Mouse (Mus musculus): ENCODE data around the gene Mrvi1. TPM values are rescaled to one million over a fixed set of nuclear protein-coding genes. Genes with fewer than 3 reads are reported as not detected.

The Mrvi1 gene
- polyA plus RNA-seq, 1 experiment from 2014 or later, result 4.0 TPM

GRCm38 (mm10) chr7:110823995-110824953 lies 158.0 kb downstream of the Mrvi1 start:
- 65% methylated on average over 8 of the region's 8 CpGs for WGBS (ENCODE audit: insufficient replicate concordance)
- peak overlapping the region; percentile 48 for H3K27ac ChIP-seq (replicated peaks)

GRCm38 (mm10) chr7:110823593-110823992 lies 158.7 kb downstream of the Mrvi1 start:
- H3K4me2 ChIP-seq, result no peak overlapping the region
- peak overlapping the region; percentile 48; the same call in 1 of the 2 replicates for H3K27ac ChIP-seq (replicated peaks)
- no peak overlapping the region for H3K4me3 ChIP-seq (replicated peaks)
- H3K9me3 ChIP-seq (replicated peaks), result no peaks in the 10 kb centered on the region
- H3K9ac ChIP-seq, result no peak overlapping the region
- 0 out of 2 replicates have a peak, but pooled peaks have one; percentile 14 for ATAC-seq (ENCODE audit: insufficient read depth)
- no peaks in the 10 kb centered on the region for H3K27me3 ChIP-seq
- H3K4me1 ChIP-seq (replicated peaks), result peaks cover 45% of the 10 kb centered on the region
- 36% methylated on average over 4 of the region's 4 CpGs for WGBS (ENCODE audit: insufficient replicate concordance)
- H3K36me3 ChIP-seq (replicated peaks), result peaks cover 79% of the 10 kb centered on the region

More at GRCm38 (mm10) chr7:110823995-110824953, 158.0 kb downstream of the Mrvi1 start:
- Histone ChIP-seq H3K9ac (no peak overlapping the region), H3K36me3 (replicated peaks) (peaks cover 86% of the 10 kb centered on the region), H3K4me2 (no peak overlapping the region), H3K9me3 (replicated peaks) (no peaks in the 10 kb centered on the region), H3K4me3 (replicated peaks) (no peak overlapping the region), H3K27me3 (no peaks in the 10 kb centered on the region), H3K4me1 (replicated peaks) (peaks cover 39% of the 10 kb centered on the region)
- no peak for ATAC-seq (ENCODE audit: insufficient read depth)

- no peaks in the 10 kb centered on the region for H3K9me3 ChIP-seq (replicated peaks)
These were observed 159.2 kb downstream of the Mrvi1 start for GRCm38 (mm10) chr7:110823076-110823475.

GRCm38 (mm10) chr7:110822055-110822454 lies 160.2 kb downstream of the Mrvi1 start:
- 69% methylated on average over 4 of the region's 4 CpGs for WGBS (ENCODE audit: insufficient replicate concordance)
- Histone ChIP-seq H3K36me3 (replicated peaks) (peaks cover 80% of the 10 kb centered on the region), H3K4me3 (replicated peaks) (no peak overlapping the region), H3K27me3 (no peaks in the 10 kb centered on the region), H3K4me2 (no peak overlapping the region), H3K27ac (replicated peaks) (no peak overlapping the region), H3K9me3 (replicated peaks) (no peaks in the 10 kb centered on the region), H3K9ac (no peak overlapping the region), H3K4me1 (replicated peaks) (peaks cover 52% of the 10 kb centered on the region)
- no peak for ATAC-seq (ENCODE audit: insufficient read depth)

More at GRCm38 (mm10) chr7:110823076-110823475, 159.2 kb downstream of the Mrvi1 start:
- ATAC-seq (ENCODE audit: insufficient read depth), result no peak
- Histone ChIP-seq H3K4me2 (no peak overlapping the region), H3K27ac (replicated peaks) (no peak overlapping the region), H3K4me1 (replicated peaks) (peaks cover 51% of the 10 kb centered on the region), H3K36me3 (replicated peaks) (peaks cover 77% of the 10 kb centered on the region), H3K9ac (no peak overlapping the region), H3K4me3 (replicated peaks) (no peak overlapping the region), H3K27me3 (no peaks in the 10 kb centered on the region)
- 74% methylated on average over 8 of the region's 8 CpGs for WGBS (ENCODE audit: insufficient replicate concordance)

GRCm38 (mm10) chr7:110821653-110822052 lies 160.6 kb downstream of the Mrvi1 start:
- Histone ChIP-seq H3K36me3 (replicated peaks) (peaks cover 80% of the 10 kb centered on the region), H3K9ac (no peak overlapping the region), H3K4me1 (replicated peaks) (peaks cover 52% of the 10 kb centered on the region), H3K4me2 (no peak overlapping the region), H3K27ac (replicated peaks) (no peak overlapping the region; the same call in 1 of the 2 replicates), H3K4me3 (replicated peaks) (no peak overlapping the region), H3K27me3 (no peaks in the 10 kb centered on the region), H3K9me3 (replicated peaks) (no peaks in the 10 kb centered on the region)
- no peak for ATAC-seq (ENCODE audit: insufficient read depth)
- 91% methylated on average over 3 of the region's 3 CpGs for WGBS (ENCODE audit: insufficient replicate concordance)

GRCm38 (mm10) chr7:110821068-110821467 lies 161.2 kb downstream of the Mrvi1 start:
- Histone ChIP-seq H3K36me3 (replicated peaks) (peaks cover 74% of the 10 kb centered on the region), H3K4me1 (replicated peaks) (peaks cover 52% of the 10 kb centered on the region), H3K27me3 (no peaks in the 10 kb centered on the region), H3K9ac (no peak overlapping the region), H3K9me3 (replicated peaks) (no peaks in the 10 kb centered on the region), H3K4me3 (replicated peaks) (no peak overlapping the region), H3K27ac (replicated peaks) (no peak overlapping the region), H3K4me2 (no peak overlapping the region)
- ATAC-seq (ENCODE audit: insufficient read depth), result no peak
- 49% methylated on average over 5 of the region's 5 CpGs for WGBS (ENCODE audit: insufficient replicate concordance)

- Histone ChIP-seq H3K9me3 (replicated peaks) (no peaks in the 10 kb centered on the region), H3K4me1 (replicated peaks) (peaks cover 48% of the 10 kb centered on the region), H3K9ac (no peak overlapping the region), H3K27me3 (no peaks in the 10 kb centered on the region), H3K4me3 (replicated peaks) (no peak overlapping the region), H3K36me3 (replicated peaks) (peaks cover 71% of the 10 kb centered on the region), H3K27ac (replicated peaks) (peak overlapping the region; percentile 80), H3K4me2 (peak overlapping the region; percentile 45)
- ATAC-seq (ENCODE audit: insufficient read depth), result peak; percentile 89
- WGBS (ENCODE audit: insufficient replicate concordance), result 25% methylated on average over 11 of the region's 11 CpGs
These were observed 163.4 kb downstream of the Mrvi1 start for GRCm38 (mm10) chr7:110818787-110819350.

Other genes with a start within 250 kb of the Mrvi1 start
- gene Ampd3, start 214.3 kb downstream of the Mrvi1 start, polyA plus RNA-seq (2015; fragmentation: Nextera tagmentation; extraction: Ambion mirVana), result 28.0 and 30.8 TPM in 2 replicates
- 24.7 and 29.0 TPM in 2 replicates for gene Rnf141, start 138.0 kb downstream of the Mrvi1 start, polyA plus RNA-seq (2015; fragmentation: Nextera tagmentation; extraction: Ambion mirVana)
- 23.8 and 24.1 TPM in 2 replicates for gene Lyve1, start 119.2 kb downstream of the Mrvi1 start, polyA plus RNA-seq (2015; fragmentation: Nextera tagmentation; extraction: Ambion mirVana)
- gene Ctr9, start 46.5 kb upstream of the Mrvi1 start, polyA plus RNA-seq (2015; fragmentation: Nextera tagmentation; extraction: Ambion mirVana), result 21.8 and 22.3 TPM in 2 replicates
- 322 and 346 TPM in 2 replicates for gene Eif4g2, start 100.6 kb upstream of the Mrvi1 start, polyA plus RNA-seq (2015; fragmentation: Nextera tagmentation; extraction: Ambion mirVana)